Mouse (Mus musculus) layer of hippocampus, adult 2 months (tissue): ENCODE results near the gene Fgfr3. TPM values are rescaled to one million over a fixed set of nuclear protein-coding genes. Genes with fewer than 3 reads are reported as not detected.
A peak's percentile ranks its signal among the peaks of the same experiment; 100 is the strongest.

ENCODE experiments used
- DNase-seq, 2 experiments: peaks; one replicate each; pipeline ENCODE4 v3.0.0; 2022; ENCODE audit warnings: low spot score in 2 of 2
- H3K27ac ChIP-seq: fragments of 200-600 bp; 2 replicates; pipeline ENCODE4 v1.8.1; 2022
- H3K4me3 ChIP-seq: fragments of 200-600 bp; 2 replicates; pipeline ENCODE4 v1.8.1; 2022; ENCODE audit warnings: mild to moderate bottlenecking
- CTCF ChIP-seq: fragments of 200-600 bp; conservative IDR thresholded peaks from 2 replicates; pipeline ENCODE4 v1.8.1; 2022; ENCODE audit warnings: antibody characterized with exemption, mild to moderate bottlenecking, moderate library complexity
- long read RNA-seq, 2 experiments: library from polyadenylated mRNA; stranded (forward); transcript quantifications; one replicate each; pipeline ENCODE4 v2.0.0; 2021; ENCODE audit warnings: borderline mapping rate in 2 of 2
- total RNA-seq, 2 experiments: library from RNA; stranded (reverse); gene quantifications; 2 replicates each; pipeline ENCODE4 v1.2.3; 2021

Gene Fgfr3
- 100 to 1,000 TPM; 137 to 139 TPM for total RNA-seq
- long read RNA-seq, experiment 1, full-length matches to known transcripts = 49 of 71 reads
- long read RNA-seq, experiment 1, partial matches to known transcripts = 20 of 71 reads
- long read RNA-seq, experiment 1, other reads (novel, unspliced or antisense) = 2 of 71 reads
- long read RNA-seq, experiment 2, full-length matches to known transcripts = 82 of 137 reads
- long read RNA-seq, experiment 2, partial matches to known transcripts = 47 of 137 reads
- long read RNA-seq, experiment 2, other reads (novel, unspliced or antisense) = 8 of 137 reads

DNA sequence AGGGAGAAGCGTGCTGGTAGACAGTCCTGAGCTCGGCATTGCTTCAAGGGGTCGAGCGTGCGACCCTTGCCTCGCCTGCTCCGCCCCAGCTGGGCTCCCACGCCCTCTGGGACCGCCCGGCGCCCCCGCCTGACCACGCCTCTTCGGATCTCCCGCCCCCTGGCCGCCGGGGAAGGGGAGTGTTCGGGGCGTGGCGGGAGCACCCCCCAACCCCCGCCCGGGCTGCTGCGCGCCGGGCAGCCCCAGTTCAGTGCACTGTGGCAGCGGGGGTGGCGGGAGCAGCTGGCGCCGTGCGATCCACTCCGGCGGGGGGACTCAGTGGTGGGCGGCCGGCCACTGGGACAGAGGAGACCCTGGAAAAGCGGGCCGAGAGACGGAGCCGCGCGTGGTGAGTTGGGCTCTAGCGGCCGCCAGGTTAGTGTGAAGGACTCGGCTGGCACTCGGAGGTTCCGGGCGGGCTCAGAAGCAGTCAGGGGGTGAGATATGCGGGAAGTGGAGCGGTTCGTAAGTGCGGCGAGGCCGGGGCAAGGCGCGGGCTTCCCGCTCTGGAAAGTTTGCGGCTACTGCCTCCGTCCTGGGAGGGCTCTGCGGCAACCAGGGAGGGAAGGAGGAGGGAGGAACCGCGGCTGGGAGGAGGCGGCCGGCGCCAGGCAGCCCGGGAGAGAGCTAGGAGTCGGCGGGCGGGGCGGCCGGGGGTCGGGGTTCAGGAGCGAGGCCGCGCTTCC lies at the start of gene Fgfr3:
Gene Fgfr3, plus strand, starts transcription at position 134 of the 725 bp plus-strand sequence.
- Histone ChIP-seq H3K4me3 (peak within 1 kb of the TSS; percentile 61), H3K27ac (peak within 1 kb of the TSS; percentile 89)
- peak; percentile 51 for TF ChIP-seq CTCF
- peak in 1 of 2 experiments; percentile 43 for DNase-seq

GRCm38 (mm10) chr5:33674439-33674838 lies 47.0 kb upstream of the Fgfr3 start:
- DNase-seq = peak; percentile 56 to 61
- Histone ChIP-seq H3K27ac (peak overlapping the region; percentile 54; the same call in 1 of the 2 replicates), H3K4me3 (no peak overlapping the region)
- no peak for TF ChIP-seq CTCF

- Histone ChIP-seq H3K4me3 (no peak overlapping the region), H3K27ac (no peak overlapping the region)
- DNase-seq = peak; percentile 58 to 63
- TF ChIP-seq CTCF = peak; percentile 89
Observed at GRCm38 (mm10) chr5:33675964-33676363, 45.5 kb upstream of the Fgfr3 start.

DNA sequence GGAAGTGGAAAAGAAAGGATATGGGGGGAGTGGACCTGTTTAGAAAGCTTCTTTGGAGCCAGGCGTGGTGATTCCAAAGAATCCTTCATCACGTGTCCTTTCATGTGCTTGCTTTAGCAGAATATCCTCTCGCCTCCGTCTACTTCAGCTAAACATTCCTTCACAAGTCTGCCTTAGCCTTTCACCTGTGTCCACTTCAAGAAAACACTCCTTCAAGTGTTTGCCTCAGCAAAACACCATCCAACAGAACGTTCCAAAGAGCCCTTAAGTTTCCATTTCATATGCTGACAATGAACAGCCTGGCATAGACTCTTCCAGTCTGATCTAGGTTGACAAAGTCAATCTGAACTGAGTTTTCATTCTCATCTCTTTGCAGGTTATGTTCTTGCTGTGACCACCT lies 43.2 kb upstream of the Fgfr3 start:
- H3K4me3 ChIP-seq = no peak overlapping the region
- no peak overlapping the region for H3K27ac ChIP-seq
- TF ChIP-seq CTCF = no peak
- no peak for DNase-seq

- no peak for TF ChIP-seq CTCF
- DNase-seq = no peak
- Histone ChIP-seq H3K4me3 (no peak overlapping the region), H3K27ac (no peak overlapping the region)
Observed at GRCm38 (mm10) chr5:33681044-33681443, 40.4 kb upstream of the Fgfr3 start.

DNA sequence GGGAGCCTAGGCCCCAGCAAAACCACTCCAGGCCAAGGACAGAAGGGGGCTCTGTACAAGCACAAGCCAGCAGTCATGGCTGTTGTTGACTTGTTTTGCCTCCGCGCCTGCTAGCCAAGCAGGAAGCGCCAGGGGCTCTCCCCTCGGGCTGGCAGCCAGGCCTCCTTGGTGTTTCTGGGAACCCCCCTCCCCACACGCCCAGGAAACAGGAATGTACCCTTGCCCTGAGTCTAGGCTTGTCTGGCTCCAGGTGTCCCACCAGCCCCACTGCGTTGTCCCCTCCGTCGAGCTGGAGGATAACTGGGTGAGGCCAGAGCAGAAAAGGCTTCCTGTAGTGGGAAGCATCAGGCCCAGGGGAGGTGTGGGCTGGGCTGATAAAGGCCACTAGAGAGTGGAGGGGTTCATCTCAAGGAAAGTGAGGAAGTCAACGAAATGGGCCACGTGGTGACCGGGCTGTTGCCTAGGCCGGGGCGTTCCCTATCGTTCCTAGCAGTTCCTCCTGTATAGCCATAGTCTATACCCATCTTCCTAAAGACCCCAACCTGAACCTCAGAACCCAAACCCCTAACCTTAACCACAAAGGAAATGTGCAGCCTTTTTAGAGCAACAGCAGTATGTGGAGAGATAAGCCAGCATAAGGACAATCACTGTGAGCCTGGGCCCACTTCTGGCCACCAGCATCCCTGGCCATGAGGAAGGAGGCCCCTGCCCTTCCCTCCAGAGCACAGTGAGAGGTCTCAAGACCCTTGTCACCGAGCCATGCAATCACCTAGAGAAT lies 39.7 kb upstream of the Fgfr3 start:
- no peak overlapping the region for H3K4me3 ChIP-seq
- no peak overlapping the region for H3K27ac ChIP-seq
- TF ChIP-seq CTCF = no peak
- DNase-seq = no peak

DNA sequence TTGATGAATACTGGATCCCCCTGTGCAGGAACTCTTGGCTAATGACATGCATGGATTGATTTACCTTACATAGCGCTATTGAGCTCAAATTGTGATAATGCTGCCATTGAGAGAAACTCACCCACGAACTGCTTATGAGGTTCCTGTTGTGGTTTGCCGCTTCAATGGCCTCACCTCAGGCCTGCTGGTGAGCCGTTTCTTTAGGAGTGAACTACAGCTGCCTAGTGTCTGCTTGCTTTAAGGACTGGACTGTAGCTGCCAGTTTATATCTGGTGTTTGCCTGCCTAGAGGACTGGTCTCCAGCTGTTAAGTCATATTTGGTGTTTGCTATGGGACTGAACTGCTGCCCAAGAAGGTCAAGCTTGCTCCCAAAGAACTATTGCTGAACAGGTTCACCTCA lies 38.5 kb upstream of the Fgfr3 start:
- no peak for DNase-seq
- no peak for TF ChIP-seq CTCF
- H3K27ac ChIP-seq = no peak overlapping the region

DNA sequence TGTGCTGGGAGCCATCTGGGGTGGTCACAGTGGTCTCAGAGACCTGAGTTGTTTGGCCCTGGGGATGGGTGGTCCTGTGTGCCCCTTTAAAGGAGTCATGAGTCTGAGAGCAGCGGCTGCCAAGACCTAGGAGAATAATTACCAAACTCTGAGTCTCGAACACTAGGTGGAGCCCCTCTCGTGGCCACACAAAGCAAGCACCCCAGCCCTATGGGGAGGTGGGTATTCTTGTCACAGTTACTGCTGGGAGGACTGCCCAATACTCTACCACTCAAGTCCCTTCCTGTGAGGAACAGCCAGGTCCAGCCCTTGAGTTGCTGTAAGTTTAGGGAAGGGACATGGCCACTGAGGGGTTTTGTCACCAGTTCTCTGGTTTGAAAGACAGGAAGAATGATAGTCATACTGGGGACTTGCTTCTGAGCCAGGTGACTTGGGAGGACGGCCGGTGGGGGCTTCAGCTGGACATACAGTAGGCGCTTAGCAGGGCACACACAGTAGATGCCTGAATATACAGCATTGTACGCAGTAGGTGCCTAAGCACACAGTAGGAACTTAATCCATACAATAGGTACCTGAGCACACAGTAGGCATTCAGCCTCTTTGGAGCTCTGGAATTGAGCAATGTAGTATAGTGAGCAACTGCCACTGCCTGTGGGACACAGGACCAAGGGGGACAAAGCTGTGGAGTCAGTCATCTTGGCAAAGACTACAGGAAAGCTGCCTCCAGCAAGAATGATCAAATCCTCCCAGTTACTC lies 37.4 kb upstream of the Fgfr3 start:
- TF ChIP-seq CTCF = peak; percentile 85
- Histone ChIP-seq H3K4me3 (no peak overlapping the region), H3K27ac (no peak overlapping the region)
- DNase-seq = peak; percentile 40 to 51

More for the DNA sequence above, 38.5 kb upstream of the Fgfr3 start:
- no peak overlapping the region for H3K4me3 ChIP-seq

DNA sequence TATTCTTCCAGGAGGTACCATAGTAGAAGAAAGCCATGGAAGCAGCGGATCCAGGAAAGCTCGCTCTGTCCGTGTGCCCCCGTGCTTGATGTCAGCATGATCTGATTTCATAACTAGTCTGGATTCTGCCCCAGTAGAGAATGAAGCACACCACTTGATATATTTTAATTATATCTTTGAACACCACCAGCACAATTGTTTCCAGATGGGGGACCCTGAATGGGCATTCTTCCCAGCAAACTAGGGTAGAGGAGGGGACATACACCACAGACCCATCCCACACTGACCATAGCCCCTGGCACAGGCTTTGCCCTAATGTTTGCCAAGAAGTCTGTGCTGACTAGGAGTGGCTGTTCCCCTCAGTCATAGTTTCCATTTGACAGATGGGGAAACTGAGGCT lies 36.5 kb upstream of the Fgfr3 start:
- DNase-seq = no peak
- TF ChIP-seq CTCF = no peak
- no peak overlapping the region for H3K4me3 ChIP-seq
- no peak overlapping the region for H3K27ac ChIP-seq

DNA sequence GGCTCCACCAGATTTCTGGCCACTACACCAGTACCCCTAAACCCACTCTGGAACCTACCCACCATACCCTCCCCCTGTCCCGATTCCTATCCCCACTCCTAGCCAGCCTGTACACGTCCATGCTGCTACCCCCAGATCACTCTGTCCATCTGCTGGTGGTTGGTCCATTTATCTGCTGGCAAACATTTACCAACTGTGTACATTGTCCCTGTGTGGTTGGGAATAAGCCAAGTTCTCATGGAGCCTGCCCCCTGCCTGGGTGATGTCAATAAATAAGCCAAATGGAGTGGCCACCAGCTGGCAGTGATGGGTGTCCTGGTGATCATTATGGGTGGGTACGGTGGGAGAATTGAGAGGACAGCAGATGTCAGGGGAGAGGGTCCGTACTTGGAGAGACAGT lies 34.3 kb upstream of the Fgfr3 start:
- H3K4me3 ChIP-seq = no peak overlapping the region
- no peak for TF ChIP-seq CTCF
- no peak for DNase-seq
- H3K27ac ChIP-seq = no peak overlapping the region

GRCm38 (mm10) chr5:33688278-33689220 lies 32.9 kb upstream of the Fgfr3 start:
- H3K4me3 ChIP-seq = no peak overlapping the region
- no peak for DNase-seq
- TF ChIP-seq CTCF = no peak
- peak overlapping the region; percentile 67 for H3K27ac ChIP-seq
